Mouse (Mus musculus) erythroblast, embryonic 14.5 days (primary cell): ENCODE results near the gene Zfp346. TPM values are rescaled to one million over a fixed set of nuclear protein-coding genes. Genes with fewer than 3 reads are reported as not detected.

Experiments
- H3K27me3 ChIP-seq: 2 replicates; pipeline ENCODE4 v1.6.1; 2012; ENCODE audit warnings: inconsistent platforms; ENCODE audit not compliant: control insufficient read depth
- H3K36me3 ChIP-seq: 2 replicates; pipeline ENCODE4 v1.6.1; 2012; ENCODE audit warnings: mild to moderate bottlenecking, inconsistent platforms; ENCODE audit not compliant: control insufficient read depth
- H3K4me1 ChIP-seq: 2 replicates; pipeline ENCODE4 v1.6.1; 2012; ENCODE audit warnings: inconsistent platforms; ENCODE audit not compliant: control insufficient read depth
- H3K4me3 ChIP-seq: replicated peaks from 2 replicates; pipeline ENCODE3; 2012; ENCODE audit warnings: moderate library complexity, mild to moderate bottlenecking, inconsistent platforms
- H3K9me3 ChIP-seq: 2 replicates; pipeline ENCODE4 v1.6.1; 2012; ENCODE audit warnings: low read length, inconsistent platforms, mixed read lengths; ENCODE audit not compliant: control insufficient read depth
- GATA1 ChIP-seq: IDR thresholded peaks from 2 replicates; pipeline ENCODE4 v1.6.1; 2012; ENCODE audit warnings: low read length, inconsistent platforms, mixed read lengths
- TAL1 ChIP-seq: IDR thresholded peaks from 3 replicates; pipeline ENCODE4 v1.6.1; 2012; ENCODE audit warnings: low read length, inconsistent platforms, mixed read lengths
- polyA plus RNA-seq: library from polyadenylated mRNA; stranded (reverse); fragments of >175 nt; gene quantifications from 2 replicates; pipeline ENCODE4 v1.2.3, GENCODE M21; 2012

The Zfp346 gene
- polyA plus RNA-seq, 1 experiment: 0.61 TPM

DNA sequence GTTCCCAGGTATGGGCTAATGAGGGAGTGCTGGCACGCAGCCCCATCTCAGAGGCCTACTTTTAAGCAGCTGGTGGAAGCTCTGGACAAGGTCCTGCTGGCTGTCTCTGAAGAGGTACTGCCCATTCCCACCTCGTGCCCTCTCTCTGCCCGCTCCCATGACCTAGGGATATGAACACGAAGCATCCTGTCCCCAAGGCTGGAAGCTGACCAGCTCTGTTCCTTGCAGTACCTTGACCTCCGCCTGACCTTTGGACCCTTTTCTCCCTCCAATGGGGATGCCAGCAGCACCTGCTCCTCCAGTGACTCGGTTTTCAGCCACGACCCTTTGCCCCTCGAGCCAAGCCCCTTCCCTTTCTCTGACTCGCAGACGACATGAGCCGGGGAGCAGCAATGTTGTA lies 62.7 kb downstream of the Zfp346 start:
- peaks cover 10% of the 10 kb centered on the region for H3K27me3 ChIP-seq
- peaks cover 5% of the 10 kb centered on the region for H3K4me1 ChIP-seq
- no peak for TF ChIP-seq TAL1
- no peak for TF ChIP-seq GATA1

DNA sequence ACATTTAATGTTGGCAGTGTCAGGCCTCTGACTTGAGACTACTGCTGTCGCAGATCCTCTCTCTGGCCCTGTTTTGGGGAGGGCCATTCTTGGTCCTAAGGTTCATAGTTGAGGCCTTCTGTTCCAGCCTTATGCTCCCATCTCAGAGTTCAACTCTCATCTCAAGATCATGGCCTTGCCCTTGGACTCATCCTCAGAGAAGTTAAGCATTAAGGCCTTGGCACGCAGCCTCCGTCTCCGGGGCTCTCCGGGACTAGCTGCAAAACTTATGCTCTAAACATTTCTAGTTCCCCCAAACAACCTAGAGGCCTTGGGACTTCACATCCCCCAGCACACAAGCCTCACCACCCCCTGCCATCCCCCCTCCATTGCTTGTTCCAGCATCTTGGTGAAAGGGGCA lies 63.1 kb downstream of the Zfp346 start:
- H3K4me1 ChIP-seq: peaks cover 5% of the 10 kb centered on the region
- TF ChIP-seq GATA1: no peak
- TF ChIP-seq TAL1: no peak
- peaks cover 3% of the 10 kb centered on the region for H3K9me3 ChIP-seq
- peaks cover 10% of the 10 kb centered on the region for H3K27me3 ChIP-seq
- peaks cover 3% of the 10 kb centered on the region; the same call in 1 of the 2 replicates for H3K36me3 ChIP-seq
- no peak overlapping the region for H3K4me3 ChIP-seq

More for the DNA sequence above, 62.7 kb downstream of the Zfp346 start:
- H3K9me3 ChIP-seq: peaks cover 3% of the 10 kb centered on the region
- peaks cover 3% of the 10 kb centered on the region; the same call in 1 of the 2 replicates for H3K36me3 ChIP-seq
- H3K4me3 ChIP-seq: no peak overlapping the region

DNA sequence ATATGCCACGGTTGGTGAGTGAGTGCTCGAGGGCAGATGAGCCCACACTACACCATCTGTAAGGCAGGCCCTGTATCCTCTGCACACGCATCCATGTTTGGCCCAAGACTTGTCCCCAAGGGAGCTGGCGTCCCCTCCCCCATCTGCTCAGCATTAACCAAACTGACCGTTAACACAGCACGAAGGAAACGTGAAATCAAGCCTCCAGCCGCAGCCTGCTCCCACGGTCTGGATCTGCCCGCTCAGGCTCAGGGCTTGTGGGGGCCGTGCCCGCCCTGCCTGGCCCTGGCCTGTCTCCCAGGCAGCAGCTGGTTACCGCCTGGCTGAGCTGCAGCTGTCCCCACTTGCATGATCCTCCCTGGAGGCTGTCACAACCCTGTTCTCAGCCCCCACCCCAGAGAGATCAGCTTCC lies 63.9 kb downstream of the Zfp346 start:
- TF ChIP-seq TAL1 (no peak), GATA1 (no peak)
- Histone ChIP-seq H3K4me3 (no peak overlapping the region), H3K36me3 (peaks cover 3% of the 10 kb centered on the region; the same call in 1 of the 2 replicates), H3K9me3 (peaks cover 3% of the 10 kb centered on the region), H3K27me3 (peaks cover 12% of the 10 kb centered on the region), H3K4me1 (peaks cover 5% of the 10 kb centered on the region)

DNA sequence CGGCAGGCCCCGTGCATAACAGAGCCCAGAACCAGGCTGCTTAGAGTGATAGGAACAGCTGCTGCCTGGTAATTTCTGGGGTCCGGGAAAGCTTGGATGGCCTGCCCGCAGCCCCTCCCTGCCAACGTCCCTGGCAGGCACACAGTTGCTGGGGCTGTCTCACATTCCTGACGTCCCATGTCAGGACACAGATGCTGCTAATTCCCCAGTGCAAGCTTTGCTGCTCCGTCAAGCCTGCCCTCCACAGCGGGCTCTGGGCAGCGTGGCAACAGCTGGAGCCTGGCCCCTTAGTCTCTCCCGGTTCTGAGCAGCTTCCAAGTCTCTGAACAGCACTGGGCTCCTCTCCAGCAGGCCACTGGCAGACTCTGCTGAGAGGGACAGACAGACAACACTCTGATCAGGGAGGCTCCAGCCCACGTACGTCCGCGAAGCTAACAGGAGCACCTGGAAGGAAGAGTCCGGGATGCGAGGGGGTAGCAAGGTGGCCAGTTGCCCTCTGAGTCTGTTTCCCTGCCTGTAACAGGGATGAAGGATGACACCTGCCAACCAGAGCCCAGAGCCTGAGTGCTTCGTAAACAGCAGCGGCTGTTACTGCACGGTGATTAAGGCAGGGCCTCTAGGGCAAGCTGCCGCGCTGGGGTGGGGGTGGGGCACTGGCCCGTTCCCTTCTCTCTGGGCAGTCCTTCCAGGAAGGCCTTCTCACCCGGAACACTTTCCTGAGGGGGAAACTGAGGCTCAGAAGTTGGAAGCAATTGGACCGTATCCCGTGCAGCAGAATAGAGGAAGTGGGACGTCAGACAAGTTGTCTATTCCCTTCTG lies 66.6 kb downstream of the Zfp346 start:
- Histone ChIP-seq H3K4me3 (no peak overlapping the region), H3K36me3 (peaks cover 3% of the 10 kb centered on the region; the same call in 1 of the 2 replicates), H3K4me1 (peaks cover 5% of the 10 kb centered on the region), H3K27me3 (peaks cover 12% of the 10 kb centered on the region), H3K9me3 (peaks cover 3% of the 10 kb centered on the region)
- no peak for TF ChIP-seq GATA1
- no peak for TF ChIP-seq TAL1

DNA sequence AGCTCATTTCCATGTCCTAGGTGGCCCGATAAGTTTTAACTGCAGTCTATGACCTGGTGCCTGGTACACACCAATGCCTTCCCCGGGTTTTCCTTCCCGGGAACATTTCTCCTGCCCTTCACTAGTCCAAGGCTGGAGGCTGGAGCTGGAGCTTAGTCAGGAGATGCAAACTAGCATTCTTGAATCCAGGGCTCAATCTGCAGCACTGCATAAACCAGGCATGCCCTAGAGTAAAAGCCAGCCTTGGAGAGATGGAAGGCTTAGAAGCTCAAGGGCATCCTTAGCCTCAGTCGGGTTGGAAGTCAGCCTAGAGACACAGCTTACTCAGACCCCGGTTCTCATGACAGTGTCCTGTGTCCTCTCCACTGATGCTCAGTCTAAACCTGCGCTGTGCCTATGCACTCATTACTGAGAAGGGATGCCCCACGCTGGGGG lies 67.2 kb downstream of the Zfp346 start:
- H3K36me3 ChIP-seq: peaks cover 3% of the 10 kb centered on the region; the same call in 1 of the 2 replicates
- no peak for TF ChIP-seq GATA1
- TF ChIP-seq TAL1: no peak
- peaks cover 12% of the 10 kb centered on the region for H3K27me3 ChIP-seq
- H3K4me1 ChIP-seq: peaks cover 5% of the 10 kb centered on the region
- peaks cover 3% of the 10 kb centered on the region for H3K9me3 ChIP-seq
- H3K4me3 ChIP-seq: no peak overlapping the region

DNA sequence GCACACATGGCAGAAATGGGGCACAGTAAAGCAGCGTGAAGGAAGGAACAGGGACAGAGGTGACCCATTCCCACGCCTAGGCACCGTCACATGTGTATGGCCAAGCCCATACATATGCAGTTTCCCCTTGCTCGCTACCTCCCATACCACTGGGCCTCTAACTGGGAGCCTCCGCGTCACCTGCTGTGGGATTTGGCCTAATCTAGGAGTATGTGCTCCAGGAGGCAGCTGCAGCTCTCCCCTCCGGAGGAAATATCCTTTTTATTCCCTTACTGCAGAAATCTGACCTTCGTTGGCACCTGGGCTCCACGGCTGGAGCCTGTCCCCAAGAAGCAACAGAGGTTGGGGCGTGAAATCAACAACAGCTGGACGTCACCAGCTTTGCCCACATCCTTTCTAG lies 69.2 kb downstream of the Zfp346 start:
- Histone ChIP-seq H3K9me3 (peaks cover 6% of the 10 kb centered on the region), H3K27me3 (peaks cover 12% of the 10 kb centered on the region), H3K36me3 (no peaks in the 10 kb centered on the region; the same call in 1 of the 2 replicates), H3K4me3 (no peak overlapping the region), H3K4me1 (peaks cover 5% of the 10 kb centered on the region)
- TF ChIP-seq GATA1 (no peak), TAL1 (no peak)

DNA sequence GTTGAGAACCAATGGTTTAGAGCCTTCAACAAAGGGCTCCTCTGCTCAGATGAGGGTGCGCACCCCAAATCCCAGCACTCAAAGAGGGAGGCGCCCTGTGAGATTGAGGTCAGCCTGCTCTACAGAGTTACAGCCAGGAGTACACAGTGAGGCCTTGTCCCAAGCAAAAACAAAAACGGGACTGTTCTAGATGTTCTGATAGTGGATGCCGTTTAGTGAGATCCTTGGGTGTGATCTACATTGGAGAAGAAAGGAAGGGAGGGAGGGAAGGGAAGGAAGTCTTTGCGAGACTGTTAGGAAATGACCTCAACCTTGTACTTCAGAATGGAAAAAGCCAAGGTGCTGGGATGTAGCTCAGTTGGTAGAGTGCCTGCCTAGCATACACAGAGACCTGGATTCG lies 71.2 kb downstream of the Zfp346 start:
- TF ChIP-seq TAL1 (no peak), GATA1 (no peak)
- Histone ChIP-seq H3K27me3 (peaks cover 12% of the 10 kb centered on the region), H3K36me3 (no peaks in the 10 kb centered on the region; the same call in 1 of the 2 replicates), H3K9me3 (peaks cover 7% of the 10 kb centered on the region), H3K4me1 (peaks cover 11% of the 10 kb centered on the region), H3K4me3 (no peak overlapping the region)

DNA sequence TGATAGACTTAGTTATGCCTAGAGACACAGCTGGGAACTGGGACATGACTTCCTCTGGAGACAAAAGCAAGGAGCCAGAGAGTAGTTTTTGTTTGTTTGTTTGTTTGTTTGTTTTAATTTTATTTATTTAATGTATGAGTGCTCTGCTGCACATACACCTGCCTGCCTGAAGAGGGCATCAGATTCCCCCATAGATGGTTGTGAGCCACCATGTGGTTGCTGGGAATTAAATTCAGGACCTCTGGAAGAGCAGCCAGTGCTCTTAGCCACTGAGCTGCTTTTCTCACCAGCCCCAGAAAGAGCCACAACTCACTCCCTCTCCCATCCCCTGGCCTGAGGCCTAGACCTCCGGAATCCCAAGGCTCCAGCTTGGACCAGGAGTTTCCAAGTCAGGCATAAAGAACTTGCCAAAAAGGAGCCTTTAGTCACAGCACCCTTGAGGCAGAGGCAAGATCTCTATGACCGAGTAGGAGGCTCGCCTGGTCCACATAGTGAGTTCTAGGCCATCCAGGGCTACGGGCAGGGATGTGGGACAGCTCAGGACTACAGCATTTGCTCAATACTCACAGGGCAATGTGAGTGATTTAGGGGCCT lies 72.9 kb downstream of the Zfp346 start:
- Histone ChIP-seq H3K4me3 (no peak overlapping the region), H3K9me3 (peaks cover 7% of the 10 kb centered on the region), H3K36me3 (no peaks in the 10 kb centered on the region; the same call in 1 of the 2 replicates), H3K27me3 (0 out of 2 replicates have a peak, but pooled peaks cover 2% of the 10 kb centered on the region), H3K4me1 (peaks cover 18% of the 10 kb centered on the region)
- no peak for TF ChIP-seq GATA1
- no peak for TF ChIP-seq TAL1

DNA sequence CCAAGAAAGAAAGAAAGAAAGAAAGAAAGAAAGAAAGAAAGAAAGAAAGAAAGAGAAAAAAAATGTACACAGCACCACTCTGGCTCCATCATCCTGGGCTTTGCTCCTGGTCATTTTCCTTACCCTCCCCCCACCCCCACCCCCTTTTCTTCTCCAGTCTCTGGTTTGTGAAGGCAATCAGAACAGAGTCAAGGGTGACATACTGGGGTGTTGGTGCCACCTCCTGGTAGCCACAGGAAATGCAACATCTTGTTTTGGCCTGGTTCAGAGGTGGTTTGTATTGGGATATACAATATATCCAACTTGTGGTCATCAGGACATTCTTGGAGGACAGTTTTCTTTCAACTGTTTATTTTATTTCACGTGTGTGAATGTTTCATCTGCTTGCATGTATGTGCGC lies 73.4 kb downstream of the Zfp346 start:
- Histone ChIP-seq H3K9me3 (peaks cover 7% of the 10 kb centered on the region), H3K4me3 (no peak overlapping the region), H3K36me3 (no peaks in the 10 kb centered on the region; the same call in 1 of the 2 replicates), H3K27me3 (0 out of 2 replicates have a peak, but pooled peaks cover 2% of the 10 kb centered on the region), H3K4me1 (peaks cover 23% of the 10 kb centered on the region)
- no peak for TF ChIP-seq GATA1
- no peak for TF ChIP-seq TAL1
